Mouse (Mus musculus) ES-E14 (cell line): Measurements from ENCODE around the gene Lpp. TPM values are rescaled to one million over a fixed set of nuclear protein-coding genes. Genes with fewer than 3 reads are reported as not detected.

ENCODE experiments used
- DNase-seq: peaks from one replicate; pipeline ENCODE4 v3.0.0-alpha.2; 2013; ENCODE audit warnings: low read depth, low spot score
- H3K27ac ChIP-seq: 2 replicates; pipeline ENCODE4 v1.5.1; 2012; ENCODE audit warnings: low read depth, mild to moderate bottlenecking, low read length, moderate library complexity, mixed read lengths; ENCODE audit not compliant: poor library complexity, insufficient read depth, severe bottlenecking
- H3K36me3 ChIP-seq: 2 replicates; pipeline ENCODE4 v1.6.1; 2012; ENCODE audit warnings: mild to moderate bottlenecking, low read length, moderate library complexity, mixed read lengths; ENCODE audit not compliant: control insufficient read depth, poor library complexity, insufficient read depth, severe bottlenecking
- H3K4me1 ChIP-seq, 2 experiments: fragments of 150-350 bp in 1 of 2; sonication (generic) in 1 of 2; 2 replicates each; pipeline ENCODE4 v1.6.1; 2012; ENCODE audit warnings: low read length in 2 of 2, mild to moderate bottlenecking in 1 of 2, mixed read lengths in 1 of 2; ENCODE audit not compliant: control insufficient read depth in 2 of 2, insufficient read depth in 2 of 2, poor library complexity in 1 of 2
- H3K4me3 ChIP-seq, 2 experiments: fragments of 150-350 bp in 1 of 2; sonication (generic) in 1 of 2; 2 replicates each; pipeline ENCODE4 v1.5.1; 2012; ENCODE audit warnings: low read length in 2 of 2, low read depth in 1 of 2, mild to moderate bottlenecking in 1 of 2, mixed read lengths in 1 of 2; ENCODE audit not compliant: insufficient read depth in 1 of 2, poor library complexity in 1 of 2, severe bottlenecking in 1 of 2
- H3K9ac ChIP-seq: 2 replicates; pipeline ENCODE4 v1.6.1; 2012; ENCODE audit warnings: low read depth, mild to moderate bottlenecking, low read length, mixed read lengths; ENCODE audit not compliant: poor library complexity, insufficient read depth, severe bottlenecking
- H3K9me3 ChIP-seq: fragments of 150-350 bp; sonication (generic); 2 replicates; pipeline ENCODE4 v1.6.1; 2012; ENCODE audit warnings: low read depth, mild to moderate bottlenecking, low read length; ENCODE audit not compliant: control insufficient read depth, insufficient read depth
- CHD2 ChIP-seq: IDR thresholded peaks from 2 replicates; pipeline ENCODE4 v1.6.1; 2014; ENCODE audit warnings: mild to moderate bottlenecking, low read depth, low read length, inconsistent platforms
- HCFC1 ChIP-seq: IDR thresholded peaks from 2 replicates; pipeline ENCODE4 v1.6.1; 2012; ENCODE audit warnings: low read length, inconsistent platforms, borderline replicate concordance; ENCODE audit not compliant: insufficient read depth
- MAFK ChIP-seq: IDR thresholded peaks from 2 replicates; pipeline ENCODE4 v1.6.1; 2014; ENCODE audit warnings: mild to moderate bottlenecking, low read depth, low read length, inconsistent platforms; ENCODE audit not compliant: insufficient read depth
- ZC3H11A ChIP-seq: IDR thresholded peaks from 2 replicates; pipeline ENCODE4 v1.6.1; 2012; ENCODE audit warnings: low read depth, mild to moderate bottlenecking, inconsistent platforms, low read length, borderline replicate concordance
- ZNF384 ChIP-seq: IDR thresholded peaks from 2 replicates; pipeline ENCODE4 v1.6.1; 2012; ENCODE audit warnings: low read depth, low read length, inconsistent platforms
- in situ Hi-C, 2 experiments: fragments of 600-800 bp; cut with MboI; formaldehyde crosslinking; loops; one replicate each; pipeline ENCODE4 v1.15.1; 2025; ENCODE audit warnings: low sequenced_read_pairs in 2 of 2, inconsistent platforms in 1 of 2; ENCODE audit not compliant: unreplicated experiment in 2 of 2
- total RNA-seq: library from RNA; depleted of rRNA; stranded (reverse); fragments of 300-350 nt; gene quantifications from 2 replicates; pipeline ENCODE4 v1.2.3, GENCODE M21; 2012

The Lpp gene
- total RNA-seq, 1 experiment: 31.4 TPM

GRCm38 (mm10) chr16:24367071-24367470 is 26.2 kb upstream of the Lpp start:
- H3K9ac ChIP-seq: no peak overlapping the region
- TF ChIP-seq CHD2 (no peak), ZNF384 (no peak), MAFK (no peak), ZC3H11A (no peak), HCFC1 (no peak)
- H3K4me3 ChIP-seq: no peak overlapping the region
- H3K36me3 ChIP-seq: no peaks in the 10 kb centered on the region
- H3K4me1 ChIP-seq: no peaks in the 10 kb centered on the region
- DNase-seq: no peak
- H3K27ac ChIP-seq: no peak overlapping the region
- in situ Hi-C loops: no loop called here
- H3K9me3 ChIP-seq: no peaks in the 10 kb centered on the region

GRCm38 (mm10) chr16:24367506-24367905 is 25.8 kb upstream of the Lpp start:
- Histone ChIP-seq H3K4me3 (no peak overlapping the region), H3K9me3 (no peaks in the 10 kb centered on the region), H3K36me3 (no peaks in the 10 kb centered on the region), H3K4me1 (no peaks in the 10 kb centered on the region), H3K9ac (no peak overlapping the region), H3K27ac (no peak overlapping the region)
- TF ChIP-seq ZNF384 (no peak), CHD2 (no peak), ZC3H11A (no peak), HCFC1 (no peak), MAFK (no peak)
- in situ Hi-C loops: no loop called here
- no peak for DNase-seq

- no peak for DNase-seq
- no peaks in the 10 kb centered on the region for H3K9me3 ChIP-seq
- in situ Hi-C loops: no loop called here
- H3K27ac ChIP-seq: no peak overlapping the region
- no peaks in the 10 kb centered on the region for H3K4me1 ChIP-seq
- H3K36me3 ChIP-seq: no peaks in the 10 kb centered on the region
- no peak for TF ChIP-seq ZNF384
- no peak for TF ChIP-seq MAFK
- no peak for TF ChIP-seq ZC3H11A
- TF ChIP-seq CHD2: no peak
- no peak for TF ChIP-seq HCFC1
- no peak overlapping the region for H3K9ac ChIP-seq
- no peak overlapping the region for H3K4me3 ChIP-seq
Observed at GRCm38 (mm10) chr16:24376478-24376877, 16.8 kb upstream of the Lpp start.

GRCm38 (mm10) chr16:24390596-24390995 is 2.7 kb upstream of the Lpp start:
- TF ChIP-seq CHD2: no peak
- TF ChIP-seq ZC3H11A: no peak
- no peak for TF ChIP-seq ZNF384
- TF ChIP-seq MAFK: no peak
- TF ChIP-seq HCFC1: no peak
- no peak for DNase-seq
- Histone ChIP-seq H3K9ac (no peak overlapping the region), H3K27ac (no peak overlapping the region), H3K4me3 (no peak overlapping the region), H3K9me3 (no peaks in the 10 kb centered on the region), H3K4me1 (peaks cover 5 to 11% of the 10 kb centered on the region in 2 experiments; a peak in 2 of 4 replicates), H3K36me3 (no peaks in the 10 kb centered on the region)
- in situ Hi-C loops: no loop called here

DNA sequence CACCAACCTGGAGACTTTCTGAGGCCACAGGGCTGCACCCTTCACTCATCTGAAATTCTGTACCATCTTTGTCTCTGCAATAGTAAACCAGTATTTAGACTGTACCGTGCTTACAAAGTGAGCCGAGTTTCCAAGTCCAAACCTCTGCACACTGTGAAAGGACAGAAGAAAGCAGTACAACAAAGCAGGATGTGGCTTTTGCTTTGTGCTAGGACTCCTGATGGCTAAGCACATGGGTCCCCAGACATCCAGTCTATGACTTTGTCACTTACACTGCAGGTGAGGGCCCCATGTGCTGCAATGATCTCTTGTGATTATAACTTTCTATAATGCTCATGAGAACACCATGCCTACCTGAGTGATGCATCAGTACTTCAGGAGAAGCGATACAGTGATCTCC is 2.2 kb upstream of the Lpp start:
- no peak overlapping the region for H3K4me3 ChIP-seq
- H3K9me3 ChIP-seq: no peaks in the 10 kb centered on the region
- H3K9ac ChIP-seq: no peak overlapping the region
- no peak for DNase-seq
- in situ Hi-C loops: no loop called here
- TF ChIP-seq CHD2 (no peak), MAFK (no peak), HCFC1 (no peak), ZC3H11A (no peak), ZNF384 (no peak)
- H3K27ac ChIP-seq: no peak overlapping the region
- H3K4me1 ChIP-seq: peaks cover 5 to 12% of the 10 kb centered on the region in 2 experiments; a peak in 3 of 4 replicates
- H3K36me3 ChIP-seq: no peaks in the 10 kb centered on the region
